Mouse (Mus musculus) liver, embryonic 14.5 days (tissue): ENCODE measurements at regions not wholly inside any gene's neighbourhood (a gene's known extent, or its start where the extent isn't known, plus 50 kb on each side); places are given as distances from the start of the nearest gene placed in this dataset.

Experiments used
- CTCF ChIP-seq: IDR thresholded peaks from 2 replicates; pipeline ENCODE4 v1.5.1; 2016; ENCODE audit warnings: antibody characterized with exemption, low read depth, control low read depth
- EP300 ChIP-seq: IDR thresholded peaks from 2 replicates; pipeline ENCODE4 v1.6.1; 2016; ENCODE audit warnings: antibody characterized with exemption, low read depth

- no peak for TF ChIP-seq CTCF
- TF ChIP-seq EP300 = no peak
These were observed 53.6 kb upstream of the Tmpo start for GRCm38 (mm10) chr10:91234709-91235108.
